Mouse (Mus musculus) gastrocnemius, postnatal 10 days (tissue): ENCODE measurements at regions not wholly inside any gene's neighbourhood (a gene's known extent, or its start where the extent isn't known, plus 50 kb on each side); places are given as distances from the start of the nearest gene placed in this dataset.
A peak's percentile ranks its signal among the peaks of the same experiment; 100 is the strongest.
"Not testable (repeated sequence)": the region's sequence is repeated elsewhere in the genome, so short reads cannot be mapped to it uniquely, and the experiment has no call there.

Experiments
- DNase-seq: peaks from one replicate; pipeline ENCODE4 v3.0.0; 2021; ENCODE audit warnings: mixed read lengths
- microRNA-seq, 2 experiments: library from miRNA; unstranded; fragments of <30 nt; microRNA quantifications; one replicate each; pipeline ENCODE4 v1.2.0; 2021

DNA sequence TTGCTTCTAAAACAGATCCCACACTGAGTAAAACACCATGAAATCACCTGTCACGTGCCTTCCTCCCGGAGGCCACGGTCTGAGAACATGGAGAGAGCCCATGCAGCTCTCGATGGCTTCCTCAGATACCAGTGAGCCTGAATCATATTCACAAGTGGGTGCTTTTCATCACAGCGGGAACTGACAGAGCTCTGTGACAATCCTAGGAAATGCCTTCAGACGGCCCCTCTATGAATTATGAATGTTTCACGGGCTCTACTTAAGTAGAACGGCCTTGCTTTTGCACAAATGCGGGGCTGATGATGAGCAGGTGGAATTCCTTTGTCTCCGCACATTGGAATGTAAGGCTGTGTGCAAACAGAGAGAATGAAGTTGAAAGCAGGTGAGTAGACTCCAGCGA lies 383.1 kb downstream of the Lrig3 start:
- no peak for DNase-seq

- DNase-seq, result no peak
Measured at GRCm38 (mm10) chr10:126337426-126337825, 371.5 kb downstream of the Lrig3 start.

GRCm38 (mm10) chr10:126333786-126334185 lies 367.8 kb downstream of the Lrig3 start:
- DNase-seq, result peak; percentile 4

DNA sequence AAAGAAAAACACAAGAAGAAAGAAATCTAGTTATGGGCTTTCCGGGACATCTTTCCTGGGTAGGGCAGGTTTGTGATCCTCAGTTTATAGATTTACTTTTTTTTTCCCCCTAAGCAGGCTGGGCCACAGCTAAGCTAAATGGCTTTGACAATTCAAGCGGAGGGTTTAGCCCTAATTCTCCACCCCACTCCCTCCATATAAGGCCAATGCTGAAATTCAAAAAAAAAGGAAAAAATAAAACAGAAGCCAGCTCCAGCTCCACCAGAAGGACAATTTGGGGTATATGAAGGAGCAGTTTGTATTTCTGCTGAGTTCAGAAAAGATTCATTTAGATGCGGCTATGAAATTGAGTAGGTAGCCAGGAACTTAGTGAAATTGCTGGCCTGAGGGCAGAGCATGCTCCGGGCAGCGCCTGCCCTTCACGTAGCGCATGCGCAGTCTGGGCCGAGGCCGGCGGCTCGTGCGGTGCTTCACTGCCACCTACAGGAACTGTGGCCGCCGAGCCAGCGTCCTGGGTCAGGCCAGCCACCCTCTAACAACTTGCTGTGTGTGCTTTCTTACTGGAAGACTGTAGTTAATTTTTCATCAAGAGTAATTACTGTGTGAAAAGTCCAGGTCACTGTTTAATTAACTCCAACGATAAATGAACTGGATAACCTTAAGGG lies 364.5 kb downstream of the Lrig3 start:
- DNase-seq, result peak; percentile 96

DNA sequence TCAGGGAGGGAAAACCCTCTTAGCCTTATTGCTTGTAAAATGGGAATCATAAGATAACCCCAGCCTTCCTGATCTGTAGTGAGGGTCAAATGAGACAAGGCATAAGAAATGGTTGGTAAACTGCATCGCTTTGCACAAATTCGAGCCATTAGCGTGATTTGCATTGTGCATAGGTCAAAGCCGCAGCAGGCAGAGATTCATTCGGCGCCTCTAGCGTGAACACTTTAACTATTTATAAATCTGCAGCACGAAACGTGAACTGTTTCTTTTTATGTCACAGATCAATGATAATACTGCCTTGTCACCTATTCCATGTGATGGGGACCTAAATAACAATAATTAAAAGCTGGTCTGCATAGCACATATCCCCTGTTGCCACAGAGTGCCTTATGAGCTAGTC lies 354.9 kb downstream of the Lrig3 start:
- DNase-seq, result no peak

DNA sequence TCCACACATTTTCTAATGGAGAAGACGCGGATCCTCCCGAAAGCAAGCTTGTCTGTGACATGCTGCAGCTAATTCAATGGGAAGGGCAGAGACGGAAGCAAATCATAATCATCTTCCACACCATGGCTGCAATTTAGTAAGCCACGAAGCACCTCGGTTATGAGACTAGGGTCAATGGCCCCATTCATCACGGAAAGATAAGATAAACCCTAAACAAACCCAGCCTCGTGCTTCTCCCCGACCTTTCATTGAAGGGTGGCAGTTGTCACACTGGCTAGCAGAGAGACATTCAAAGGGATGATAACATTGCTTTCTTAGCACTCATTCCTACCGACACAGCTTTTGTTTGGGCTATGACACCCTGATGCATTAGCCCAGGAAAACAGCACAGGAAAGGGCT lies 353.8 kb downstream of the Lrig3 start:
- DNase-seq, result no peak

- no peak for DNase-seq
Measured at GRCm38 (mm10) chr10:126299962-126300361, 334.0 kb downstream of the Lrig3 start.

GRCm38 (mm10) chr10:126298211-126298610 lies 332.2 kb downstream of the Lrig3 start:
- no peak for DNase-seq

GRCm38 (mm10) chr10:126295853-126296252 lies 329.9 kb downstream of the Lrig3 start:
- no peak for DNase-seq

- peak; percentile 18 for DNase-seq
Measured at GRCm38 (mm10) chr10:126291765-126292164, 325.8 kb downstream of the Lrig3 start.

GRCm38 (mm10) chr10:126285096-126285495 lies 319.1 kb downstream of the Lrig3 start:
- DNase-seq, result not testable (repeated sequence)

- no peak for DNase-seq
Measured at GRCm38 (mm10) chr10:126270376-126270775, 304.4 kb downstream of the Lrig3 start.

DNA sequence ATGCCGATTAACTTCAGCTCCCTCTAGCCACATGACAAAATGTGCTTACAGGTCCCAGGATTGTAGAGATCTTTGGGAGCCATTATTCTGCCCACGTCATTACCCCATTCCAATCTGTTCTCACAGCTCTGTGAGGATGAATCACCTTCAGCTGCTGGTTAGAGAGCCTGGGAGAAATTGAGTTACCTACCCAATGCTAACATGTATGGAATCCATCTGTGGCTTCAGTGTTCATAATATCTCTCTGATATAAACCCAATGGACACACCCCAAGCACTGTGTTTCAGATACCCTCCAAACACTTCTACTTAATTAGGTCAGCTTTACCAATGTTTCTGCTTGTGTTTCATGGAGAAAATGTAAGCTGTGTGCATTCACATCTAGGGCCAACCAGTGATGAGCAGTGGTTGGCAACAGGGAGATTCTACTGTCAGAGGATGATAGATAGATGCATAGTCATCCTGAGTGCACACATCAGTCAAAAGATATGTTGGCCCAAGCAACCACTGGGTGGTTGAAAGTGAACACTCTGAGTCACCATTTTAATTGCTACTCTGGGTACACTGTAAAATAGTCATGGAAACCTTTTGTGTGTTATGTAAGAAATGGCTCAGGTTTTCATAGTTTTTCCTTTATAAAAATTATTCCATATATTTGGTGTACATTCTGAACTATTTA lies 301.5 kb downstream of the Lrig3 start:
- DNase-seq, result no peak

GRCm38 (mm10) chr10:126257171-126257570 lies 291.2 kb downstream of the Lrig3 start:
- no peak for DNase-seq

DNA sequence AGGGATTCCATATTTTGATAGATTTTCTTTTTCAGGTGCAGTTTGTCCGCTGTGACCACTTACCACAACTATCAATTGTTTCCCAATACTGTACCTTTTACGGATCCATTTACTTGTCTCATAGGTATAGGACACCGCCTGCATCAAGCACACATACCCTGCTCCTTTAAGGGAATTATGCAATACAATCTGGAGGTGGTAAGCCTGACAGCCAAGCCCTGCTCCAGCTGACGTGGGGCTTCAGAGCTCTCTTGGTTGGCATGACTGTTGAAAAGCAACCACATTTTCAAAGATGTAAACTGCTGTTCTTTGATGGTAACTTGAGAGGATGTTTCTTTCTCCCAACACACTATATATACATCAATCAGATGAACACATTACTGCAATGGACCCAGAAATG lies 288.2 kb downstream of the Lrig3 start:
- DNase-seq, result no peak

GRCm38 (mm10) chr10:126249176-126249575 lies 283.2 kb downstream of the Lrig3 start:
- DNase-seq, result no peak

- no peak for DNase-seq
Measured at GRCm38 (mm10) chr10:126243051-126243450, 277.1 kb downstream of the Lrig3 start.

GRCm38 (mm10) chr10:126239536-126239935 lies 273.6 kb downstream of the Lrig3 start:
- no peak for DNase-seq

Small RNA genes in the stretch of these regions (microRNA-seq; reads per million reads assigned to microRNA genes)
- 20.7 to 20.8 reads per million in 2 experiments for gene Mir378d
